Mouse (Mus musculus) brown adipose tissue, adult 24 weeks (tissue): ENCODE results near the gene Gjb4. TPM values are rescaled to one million over a fixed set of nuclear protein-coding genes. Genes with fewer than 3 reads are reported as not detected.
A peak's percentile ranks its signal among the peaks of the same experiment; 100 is the strongest.

Experiments
- H3K27ac ChIP-seq: fragments of 200-500 bp; replicated peaks from 2 replicates; pipeline ENCODE4 v1.5.1; 2012; ENCODE audit warnings: low read depth, mild to moderate bottlenecking, low read length
- H3K4me1 ChIP-seq: fragments of 200-500 bp; 2 replicates; pipeline ENCODE4 v1.6.1; 2012; ENCODE audit warnings: low read length, mixed read lengths; ENCODE audit not compliant: control insufficient read depth, insufficient read depth, insufficient read length
- H3K4me3 ChIP-seq: fragments of 200-500 bp; 2 replicates; pipeline ENCODE4 v1.5.1; 2012; ENCODE audit warnings: low read depth, mild to moderate bottlenecking, low read length, moderate library complexity; ENCODE audit not compliant: insufficient read depth
- polyA plus RNA-seq: library from polyadenylated mRNA; stranded (reverse); fragments of >200 nt; gene quantifications from 2 replicates; pipeline ENCODE4 v1.2.4, GENCODE M21; 2012; ENCODE audit not compliant: missing spikeins, insufficient read depth, insufficient read length

The Gjb4 gene
- polyA plus RNA-seq, 1 experiment, result not detected

DNA sequence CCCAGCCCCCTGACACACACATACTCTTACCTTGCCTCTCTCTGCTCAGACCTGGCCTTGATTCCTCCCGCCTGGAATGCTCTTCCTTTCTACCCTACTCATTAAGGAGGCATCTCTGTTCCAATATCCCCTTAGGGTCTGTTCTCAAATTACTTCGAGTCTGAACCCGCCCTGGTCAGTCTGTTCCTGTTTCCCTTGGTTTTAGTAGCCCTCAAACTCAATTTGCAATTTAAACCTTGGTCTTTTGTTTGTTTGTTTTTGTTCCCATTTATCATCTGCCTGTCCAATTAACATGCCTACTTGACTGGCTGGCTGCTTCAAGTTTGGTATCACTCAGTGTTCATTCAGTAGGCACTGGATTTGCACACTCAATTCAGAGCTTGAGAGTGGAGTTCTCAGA is 24.8 kb downstream of the Gjb4 start:
- Histone ChIP-seq H3K27ac (no peak overlapping the region), H3K4me1 (no peaks in the 10 kb centered on the region), H3K4me3 (no peak overlapping the region)

DNA sequence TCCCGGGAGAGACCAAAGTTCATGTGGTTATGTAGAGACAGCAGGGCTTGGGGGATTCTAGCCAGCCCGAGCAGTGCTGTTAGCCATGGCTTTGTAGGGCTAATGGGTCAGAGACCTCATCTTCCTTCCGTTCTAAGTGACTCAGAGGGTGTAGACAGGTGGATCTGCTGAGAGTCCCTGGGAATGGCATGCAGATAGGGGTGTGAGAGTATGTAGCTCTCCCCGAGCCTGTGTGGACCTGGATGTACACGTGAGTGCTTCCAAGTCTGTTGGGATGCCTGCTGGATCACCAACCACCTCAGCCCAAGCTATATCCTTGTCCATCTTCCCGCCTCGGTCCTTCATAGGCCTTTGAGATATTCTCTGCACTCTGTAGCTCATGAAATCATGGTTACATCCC is 25.5 kb downstream of the Gjb4 start:
- Histone ChIP-seq H3K4me3 (no peak overlapping the region), H3K27ac (no peak overlapping the region), H3K4me1 (no peaks in the 10 kb centered on the region)

DNA sequence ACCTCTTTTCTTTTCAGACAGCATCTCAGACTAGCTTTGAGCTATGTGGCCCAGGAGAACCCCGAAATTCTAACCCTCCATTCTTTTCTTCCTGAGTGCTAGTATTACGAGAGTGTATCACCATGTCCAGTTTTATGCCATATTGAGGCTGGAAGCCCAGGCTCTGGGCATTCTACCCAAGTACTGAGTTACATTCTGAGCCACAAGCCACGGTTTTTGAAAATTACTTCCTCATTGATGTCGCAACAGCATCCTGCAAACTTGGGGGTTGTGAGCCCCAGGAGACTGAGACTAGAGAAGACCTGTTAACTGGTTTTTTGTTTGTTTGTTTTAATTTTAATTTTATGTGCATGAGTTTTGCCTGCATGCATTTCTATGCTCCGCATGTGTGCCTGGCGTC is 26.1 kb downstream of the Gjb4 start:
- Histone ChIP-seq H3K4me1 (no peaks in the 10 kb centered on the region), H3K4me3 (no peak overlapping the region), H3K27ac (no peak overlapping the region)

DNA sequence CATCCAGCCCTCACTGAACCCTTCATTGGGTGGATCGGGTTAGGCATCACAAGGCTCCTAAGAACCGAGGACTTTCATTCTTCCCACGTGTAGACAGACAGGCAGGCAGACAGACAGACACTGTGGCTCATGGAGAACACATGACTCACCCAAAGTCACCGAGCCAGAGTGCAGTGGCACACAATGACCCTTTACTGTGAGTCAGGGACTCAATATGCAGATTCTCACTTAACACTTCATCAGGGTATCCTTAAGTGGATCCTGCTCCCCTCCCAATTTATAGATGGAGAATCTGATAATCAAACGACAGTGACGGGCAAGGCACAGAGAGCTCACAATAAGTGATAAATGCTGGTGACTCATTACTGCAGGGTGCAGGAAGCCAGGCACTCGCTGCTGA is 26.6 kb downstream of the Gjb4 start:
- Histone ChIP-seq H3K4me1 (no peaks in the 10 kb centered on the region), H3K4me3 (no peak overlapping the region), H3K27ac (no peak overlapping the region)

DNA sequence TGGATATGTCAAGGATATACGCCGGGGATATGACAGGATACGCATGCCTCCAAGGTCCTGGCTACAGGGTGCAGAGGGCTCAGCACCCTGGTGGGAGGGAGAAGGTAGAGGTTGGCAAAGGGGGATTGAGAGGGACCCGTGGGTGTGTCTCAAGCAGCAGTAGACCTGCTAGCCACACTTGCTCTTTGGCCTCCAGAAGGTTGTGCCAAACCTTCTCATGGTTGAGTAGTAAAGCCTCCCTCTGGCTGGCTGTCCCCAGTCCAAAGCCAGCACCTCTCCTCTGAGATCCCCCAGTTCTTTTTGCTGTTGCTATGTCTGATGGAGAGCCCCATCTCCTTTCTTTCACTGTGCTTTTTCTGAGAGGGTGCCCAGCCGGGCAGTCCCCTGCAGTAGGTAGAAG is 28.6 kb downstream of the Gjb4 start:
- no peaks in the 10 kb centered on the region for H3K4me1 ChIP-seq
- H3K4me3 ChIP-seq, result no peak overlapping the region
- no peak overlapping the region for H3K27ac ChIP-seq

DNA sequence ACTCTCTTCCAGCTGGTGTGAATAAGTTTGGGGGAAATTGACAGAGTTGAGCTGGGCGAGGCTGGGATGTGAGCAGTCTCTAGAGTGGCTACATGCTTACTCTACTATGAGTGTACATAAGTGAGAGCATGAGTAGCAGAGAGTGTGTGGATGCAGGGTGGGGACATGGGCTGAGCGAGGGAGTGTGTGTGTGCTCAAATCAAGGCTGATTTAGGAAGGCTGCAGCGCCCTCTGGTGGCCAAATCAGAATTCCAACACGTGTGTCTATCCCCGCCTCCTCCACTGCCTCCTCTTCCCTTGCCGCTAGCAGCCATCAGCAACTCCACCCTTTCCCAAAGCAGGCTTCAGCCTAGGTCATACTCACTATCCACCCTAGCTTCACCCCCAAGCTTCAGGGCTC is 29.1 kb downstream of the Gjb4 start:
- Histone ChIP-seq H3K4me1 (no peaks in the 10 kb centered on the region), H3K4me3 (no peak overlapping the region), H3K27ac (no peak overlapping the region)

DNA sequence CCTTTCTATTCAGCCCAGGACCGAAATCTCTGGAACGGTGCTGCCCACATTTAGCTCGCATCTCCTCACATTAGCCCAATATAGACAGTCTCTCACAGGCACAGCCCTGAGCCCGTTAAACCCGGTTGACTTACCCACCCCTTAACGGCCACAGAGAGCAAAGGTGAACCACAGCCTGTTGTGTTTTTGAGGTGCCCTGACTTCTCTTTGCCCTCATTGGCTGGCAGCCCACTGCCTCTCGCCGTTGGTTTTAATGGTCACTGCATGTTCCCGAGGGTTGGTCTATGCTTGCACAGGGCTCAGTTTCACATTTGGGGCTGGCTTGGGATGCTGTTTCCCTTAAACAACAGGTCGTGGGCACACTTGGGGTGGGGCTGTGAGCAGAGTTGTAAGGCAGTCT is 29.6 kb downstream of the Gjb4 start:
- Histone ChIP-seq H3K4me3 (no peak overlapping the region), H3K27ac (no peak overlapping the region), H3K4me1 (no peaks in the 10 kb centered on the region)

DNA sequence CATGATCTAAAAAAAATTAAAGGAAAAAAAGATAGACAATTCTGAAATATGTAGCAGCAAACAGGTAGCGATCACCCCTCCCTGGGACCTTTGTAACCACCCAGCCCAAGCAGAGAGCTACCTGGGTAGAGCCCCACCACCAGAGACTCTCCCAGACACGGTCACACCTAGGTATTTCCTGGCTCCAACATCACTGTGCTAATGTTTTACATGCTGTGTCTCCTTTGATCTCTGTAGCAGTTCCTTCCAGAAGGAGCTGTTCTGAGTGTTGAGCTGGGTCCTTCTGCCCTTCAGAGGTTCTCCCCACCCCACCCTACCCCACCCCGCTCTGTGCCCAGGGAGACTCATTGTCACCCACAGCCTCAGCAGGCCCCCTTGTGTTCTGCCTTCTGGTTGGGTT is 30.2 kb downstream of the Gjb4 start:
- H3K27ac ChIP-seq, result no peak overlapping the region

DNA sequence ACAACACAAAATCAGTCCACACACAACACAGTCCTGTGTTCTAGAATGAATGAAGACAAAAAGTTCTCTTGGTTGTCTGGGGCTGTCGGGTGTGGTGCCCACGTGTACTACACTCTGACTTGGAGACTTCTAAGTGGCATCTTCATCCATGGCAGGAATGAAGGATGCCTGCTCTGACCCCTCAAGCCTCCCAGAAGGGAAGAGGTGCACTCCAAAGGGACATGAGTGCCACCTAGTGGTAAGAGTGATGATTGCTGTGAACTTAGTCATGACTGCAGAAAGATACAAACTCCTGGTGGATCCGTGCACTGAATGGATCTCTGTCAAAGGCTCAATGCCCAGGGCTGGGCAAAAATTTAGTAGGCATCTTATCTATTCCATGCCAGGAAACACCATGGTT is 34.3 kb downstream of the Gjb4 start:
- H3K27ac ChIP-seq, result no peak overlapping the region
- no peak overlapping the region for H3K4me3 ChIP-seq
- H3K4me1 ChIP-seq, result no peaks in the 10 kb centered on the region

More for the DNA sequence above, 30.2 kb downstream of the Gjb4 start:
- Histone ChIP-seq H3K4me3 (no peak overlapping the region), H3K4me1 (no peaks in the 10 kb centered on the region)

DNA sequence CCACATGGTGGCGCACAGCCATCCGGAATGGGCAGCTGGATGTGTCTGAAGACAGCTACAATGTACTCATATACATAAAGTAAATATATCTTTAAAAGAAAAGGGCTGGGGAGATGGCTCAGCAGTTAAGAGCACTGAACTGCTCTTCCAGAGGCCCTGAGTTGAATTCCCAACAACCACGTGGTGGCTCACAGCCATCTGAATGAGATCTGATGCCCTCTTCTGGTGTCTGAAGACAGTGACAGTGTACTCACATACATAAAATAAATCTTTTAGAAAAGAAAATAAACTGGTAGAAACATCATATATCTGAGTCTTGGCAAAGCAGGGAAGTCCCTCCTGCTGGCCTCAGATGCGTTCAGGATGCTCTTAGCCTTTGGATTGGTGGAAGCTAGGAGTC is 36.7 kb downstream of the Gjb4 start:
- no peak overlapping the region for H3K27ac ChIP-seq
- no peaks in the 10 kb centered on the region for H3K4me1 ChIP-seq
- no peak overlapping the region for H3K4me3 ChIP-seq

DNA sequence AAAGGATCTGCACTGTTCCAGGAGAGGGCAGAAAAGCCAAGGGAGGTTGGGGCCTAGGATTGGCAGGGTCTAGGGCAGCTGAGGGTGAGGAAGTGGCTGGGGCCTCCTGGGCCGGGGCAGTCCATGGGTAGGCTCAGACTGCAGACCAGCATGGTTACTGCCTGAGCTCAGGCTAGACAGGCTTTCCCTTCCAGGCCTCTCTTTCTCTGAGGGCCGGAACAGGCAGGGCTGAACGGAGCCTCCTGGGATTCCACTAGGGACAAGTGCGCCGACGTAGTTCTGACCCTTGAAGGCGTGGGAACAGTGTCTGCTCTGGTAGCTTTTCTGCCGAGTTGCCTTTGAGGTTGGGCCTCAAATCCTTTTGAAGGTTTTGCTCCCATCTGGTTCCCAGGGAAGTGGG is 38.1 kb downstream of the Gjb4 start:
- Histone ChIP-seq H3K27ac (peak overlapping the region; percentile 62), H3K4me3 (no peak overlapping the region), H3K4me1 (no peaks in the 10 kb centered on the region)

DNA sequence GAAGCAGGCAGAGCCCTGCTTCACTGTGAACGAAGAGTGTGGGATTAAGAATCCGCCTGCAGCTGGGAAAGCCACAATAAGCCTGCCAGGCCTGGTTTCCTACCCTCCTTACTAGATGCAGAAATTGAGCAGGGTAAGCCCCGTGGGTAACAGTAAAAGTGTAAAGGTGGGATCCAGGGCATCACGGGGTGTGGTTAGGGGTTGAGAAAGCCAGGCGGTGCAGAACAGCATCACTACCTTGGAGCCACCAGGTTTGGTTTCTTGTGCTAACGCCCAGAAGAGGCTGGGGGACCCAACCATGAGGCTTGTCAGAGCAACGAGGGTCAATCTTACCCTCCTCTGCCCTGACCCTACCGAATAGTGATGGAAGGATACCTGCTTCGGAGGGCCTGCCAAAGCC is 39.3 kb downstream of the Gjb4 start:
- Histone ChIP-seq H3K27ac (peak overlapping the region; percentile 63), H3K4me3 (no peak overlapping the region)

DNA sequence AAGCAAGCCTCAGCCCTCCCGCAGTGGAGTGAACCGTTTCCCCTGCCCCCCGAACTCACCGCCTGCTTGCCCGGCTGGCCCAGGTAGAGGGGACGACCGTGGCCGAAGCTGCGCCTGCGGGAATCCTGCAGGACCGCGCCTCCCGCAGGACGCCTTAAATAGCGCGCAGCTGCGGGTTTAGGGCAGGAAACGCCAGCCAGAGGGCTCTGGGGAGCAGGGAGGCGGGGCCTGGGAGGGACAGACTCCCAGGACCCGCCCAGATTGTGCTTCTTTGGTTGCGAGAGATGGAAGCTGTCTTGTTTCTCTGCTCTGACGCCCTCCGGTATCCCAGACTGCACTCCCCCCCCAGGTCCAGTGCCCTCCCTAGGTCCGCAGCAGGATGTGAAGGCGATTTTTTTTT is 40.0 kb downstream of the Gjb4 start, which contains the start of gene Gja4:
Gja4 (minus strand) TSS at position 179 of the 400 bp plus-strand sequence.
- peak within 1 kb of the TSS; percentile 63 for H3K27ac ChIP-seq
- no peaks in the 10 kb centered on the region for H3K4me1 ChIP-seq
- peak within 1 kb of the TSS; percentile 70 for H3K4me3 ChIP-seq

More for the DNA sequence above, 39.3 kb downstream of the Gjb4 start:
- H3K4me1 ChIP-seq, result no peaks in the 10 kb centered on the region

DNA sequence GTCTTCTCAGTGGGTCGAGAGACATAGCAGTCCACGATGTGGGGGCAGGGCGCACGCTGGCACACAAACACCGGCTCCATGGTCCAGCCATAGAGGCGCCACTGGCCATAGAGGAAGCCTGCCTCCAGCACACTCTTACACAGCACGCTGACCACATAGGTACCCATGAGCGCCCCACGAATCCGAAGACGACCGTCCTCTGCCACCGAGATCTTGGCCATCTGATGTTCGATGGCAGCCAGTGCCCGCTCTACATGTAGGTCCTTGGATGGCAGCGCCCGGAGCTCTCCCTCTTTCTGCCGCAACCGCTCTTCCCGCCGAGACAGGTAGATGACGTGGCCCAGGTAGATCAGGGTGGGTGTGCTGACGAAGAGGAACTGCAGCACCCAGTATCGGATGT is 41.5 kb downstream of the Gjb4 start:
- no peaks in the 10 kb centered on the region for H3K4me1 ChIP-seq
- H3K4me3 ChIP-seq, result peak overlapping the region; percentile 70
- H3K27ac ChIP-seq, result 0 out of 2 replicates have a peak overlapping the region, but pooled peaks have one; percentile 12

DNA sequence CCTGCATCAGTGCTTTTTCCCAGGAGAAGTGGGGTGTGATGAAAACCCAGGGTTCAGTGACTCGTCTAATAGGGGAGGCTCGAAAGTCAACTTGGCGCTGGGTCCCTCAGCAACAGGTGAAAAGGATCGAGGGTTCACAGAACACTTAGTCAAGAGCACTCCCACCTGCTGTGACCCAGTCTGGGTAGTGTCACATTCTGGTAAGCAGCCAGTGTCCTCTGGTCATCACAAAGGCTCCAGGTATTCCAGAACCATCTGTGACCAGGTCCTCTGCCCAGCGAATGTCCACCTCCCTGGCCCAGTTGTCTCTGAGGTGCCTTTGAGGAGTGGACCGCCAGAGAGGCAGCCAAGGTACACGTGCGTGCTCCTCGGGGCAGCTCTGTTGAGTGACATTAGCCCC is 42.3 kb downstream of the Gjb4 start:
- peak overlapping the region; percentile 70 for H3K4me3 ChIP-seq
- H3K4me1 ChIP-seq, result no peaks in the 10 kb centered on the region
- H3K27ac ChIP-seq, result 0 out of 2 replicates have a peak overlapping the region, but pooled peaks have one; percentile 4

DNA sequence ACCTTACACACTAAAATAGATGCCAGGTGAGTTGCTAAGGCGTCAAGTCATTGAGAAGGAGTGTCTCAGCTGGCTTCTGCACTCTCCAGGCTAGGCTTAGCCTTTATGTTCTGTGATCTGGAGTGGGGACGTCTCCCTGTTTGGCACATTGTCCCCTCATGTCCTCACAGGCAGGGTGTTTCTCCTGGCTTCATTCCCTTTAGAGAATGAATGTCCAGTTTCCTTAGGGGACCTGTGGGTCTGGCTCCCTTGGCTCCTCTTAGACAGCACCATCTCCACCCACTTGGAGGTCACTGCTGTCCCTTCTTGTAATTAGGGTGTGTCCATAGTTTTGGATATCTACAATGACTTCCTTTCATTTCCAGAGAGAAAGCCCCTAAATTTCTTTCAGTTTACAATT is 47.0 kb downstream of the Gjb4 start:
- no peaks in the 10 kb centered on the region; the same call in 1 of the 2 replicates for H3K4me1 ChIP-seq
- H3K27ac ChIP-seq, result no peak overlapping the region
- H3K4me3 ChIP-seq, result no peak overlapping the region

DNA sequence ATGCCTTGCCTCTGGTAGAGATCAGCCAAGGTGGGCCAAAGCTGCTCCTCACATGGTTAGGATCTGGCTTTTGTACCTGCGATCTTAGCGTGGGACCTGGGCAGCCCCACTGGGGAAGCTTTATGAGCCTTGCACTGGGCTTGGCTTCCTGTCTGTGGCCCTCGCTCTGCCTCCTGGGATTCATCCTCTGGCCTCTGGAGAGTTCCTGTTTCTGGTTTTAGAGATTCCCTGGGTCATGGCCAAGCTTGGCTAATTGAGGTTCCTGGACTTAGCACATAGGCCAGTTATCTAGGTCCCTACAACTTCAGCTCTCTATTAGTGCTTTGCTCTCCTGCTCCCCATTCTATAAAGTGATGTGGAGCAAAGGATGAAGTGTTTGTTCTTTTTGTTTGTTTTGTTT is 50.1 kb downstream of the Gjb4 start:
- H3K27ac ChIP-seq, result no peak overlapping the region

More for the DNA sequence above, 50.1 kb downstream of the Gjb4 start:
- no peak overlapping the region for H3K4me3 ChIP-seq
- H3K4me1 ChIP-seq, result no peaks in the 10 kb centered on the region; the same call in 1 of the 2 replicates
